Comparison of ENCODE assay signal across 8 mouse cellular contexts in the genomic region with DNA sequence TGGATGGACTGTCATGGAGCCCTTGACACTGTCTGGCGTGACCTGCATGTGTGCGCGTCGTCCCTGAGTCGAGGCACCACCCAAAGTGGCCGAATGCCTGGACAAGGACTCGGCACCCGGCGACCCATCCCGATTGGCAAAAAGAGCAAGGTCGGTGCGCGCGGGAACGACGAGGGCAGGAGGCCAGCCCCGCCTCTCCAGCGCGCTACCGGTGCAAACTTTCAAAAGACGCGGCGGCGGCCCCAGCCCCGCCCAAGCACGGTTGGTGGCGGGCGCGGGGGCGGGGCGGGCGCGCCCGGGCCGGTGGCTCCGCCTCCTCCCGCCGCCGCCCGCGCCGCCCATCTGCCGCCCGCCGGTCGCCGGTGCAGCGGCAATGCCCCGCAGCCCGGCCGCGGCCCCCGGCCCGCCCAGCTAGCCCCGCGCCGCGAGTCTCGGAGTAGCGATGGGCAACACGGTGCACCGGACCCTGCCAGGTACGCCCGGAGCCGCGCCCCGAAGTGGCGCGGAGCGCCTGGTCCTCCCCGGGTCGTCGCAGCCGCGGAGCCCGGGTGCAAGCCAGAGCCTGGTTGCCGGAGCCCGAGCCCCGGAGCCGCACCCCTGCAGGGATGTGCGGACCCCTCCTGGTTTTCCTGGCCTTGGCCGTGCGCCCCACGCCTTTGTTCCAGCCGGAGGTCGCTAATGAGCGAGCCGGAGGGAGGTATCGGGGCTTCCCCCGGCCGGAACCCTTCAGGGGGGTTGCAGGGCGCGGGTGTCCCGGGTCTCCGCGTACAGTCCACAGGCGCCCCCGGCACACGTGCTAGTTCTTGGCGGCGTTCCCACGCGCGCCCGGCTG. TPM values are rescaled to one million over a fixed set of nuclear protein-coding genes. Genes with fewer than 3 reads are reported as not detected.
DNase-seq lines count a peak whose midpoint lies in the region; ATAC-seq and TF ChIP-seq lines count a peak whose summit lies in the region.

A gene (plus strand): TSS at position 307 of the 832 bp plus-strand sequence.

- peak; percentile 60 for DNase-seq in CD4-positive helper T cell, adult 2 months (ENCODE audit: low read depth, low spot score)
- peak; percentile 70 to 75 for DNase-seq in adrenal gland, adult 18-20 months (ENCODE audit: low spot score in 2 of 2)
- DNase-seq in embryonic facial prominence, embryonic 10.5 days (ENCODE audit: low spot score), result peak; percentile 58
- peak; percentile 81 for DNase-seq in heart, embryonic 10.5 days (ENCODE audit: low spot score)
- DNase-seq in liver, embryonic 14.5 days (ENCODE audit: low read depth in 3 of 3, low spot score in 3 of 3), result peak in 2 of 3 experiments; percentile 22 to 34
- peak; percentile 57 for DNase-seq in neural tube, embryonic 11.5 days (ENCODE audit: low spot score)
- DNase-seq in thymus, postnatal 14 days, result peak; percentile 81

- no peak for TF ChIP-seq EP300 in liver, embryonic 14.5 days (IDR thresholded peaks at IDR 0.05; ENCODE audit: low read depth)

- TF ChIP-seq CTCF in liver, embryonic 14.5 days (IDR thresholded peaks at IDR 0.05; ENCODE audit: low read depth), result no peak

- under 1% methylated on average over 105 of the region's 105 CpGs for WGBS in embryonic facial prominence, embryonic 10.5 days
- WGBS in heart, embryonic 10.5 days, result 2% methylated on average over 105 of the region's 105 CpGs
- WGBS in kidney, embryonic 14.5 days, result under 1% methylated on average over 98 of the region's 105 CpGs
- 2% methylated on average over 97 of the region's 105 CpGs for WGBS in liver, embryonic 14.5 days (ENCODE audit: insufficient replicate concordance)
- under 1% methylated on average over 69 of the region's 105 CpGs for WGBS in neural tube, embryonic 11.5 days

- peak within 1 kb of the TSS; percentile 80 for H3K4me3 ChIP-seq in embryonic facial prominence, embryonic 10.5 days
- H3K4me3 ChIP-seq in heart, embryonic 10.5 days, result peak within 1 kb of the TSS; percentile 89
- H3K4me3 ChIP-seq in kidney, embryonic 14.5 days (ENCODE audit: low read length), result peak within 1 kb of the TSS; percentile 80
- peak within 1 kb of the TSS; percentile 14 to 58 for H3K4me3 ChIP-seq in liver, embryonic 14.5 days (ENCODE audit: insufficient read depth in 1 of 2, low read depth in 2 of 2, low read length in 2 of 2)
- H3K4me3 ChIP-seq in neural tube, embryonic 11.5 days (ENCODE audit: low read depth, low read length), result peak within 1 kb of the TSS; percentile 69

- peaks cover 88% of the 10 kb centered on the region for H3K27me3 ChIP-seq in embryonic facial prominence, embryonic 10.5 days (replicated peaks; ENCODE audit: low read depth, poor library complexity, severe bottlenecking)
- peaks cover 66% of the 10 kb centered on the region for H3K27me3 ChIP-seq in heart, embryonic 10.5 days (ENCODE audit: insufficient read depth, poor library complexity, severe bottlenecking)
- peaks cover 8% of the 10 kb centered on the region for H3K27me3 ChIP-seq in kidney, embryonic 14.5 days (ENCODE audit: control insufficient read depth, insufficient read depth, low read length)
- H3K27me3 ChIP-seq in liver, embryonic 14.5 days (ENCODE audit: control insufficient read depth, insufficient read depth, low read length), result peaks cover 48% of the 10 kb centered on the region
- H3K27me3 ChIP-seq in neural tube, embryonic 11.5 days (ENCODE audit: control insufficient read depth, insufficient read depth, low read length), result peaks cover 29% of the 10 kb centered on the region

- ATAC-seq in kidney, embryonic 14.5 days (ENCODE audit: low FRiP score, low TSS enrichment), result peak; percentile 50
- ATAC-seq in liver, embryonic 14.5 days (ENCODE audit: insufficient read depth), result peak; percentile 33; the same call in 1 of the 2 replicates
- peak; percentile 31; the same call in 1 of the 2 replicates for ATAC-seq in neural tube, embryonic 11.5 days (ENCODE audit: insufficient read depth, low FRiP score, low TSS enrichment)

- H3K27ac ChIP-seq in embryonic facial prominence, embryonic 10.5 days (replicated peaks), result peak within 1 kb of the TSS; percentile 83
- peak within 1 kb of the TSS; percentile 89 for H3K27ac ChIP-seq in heart, embryonic 10.5 days
- no peak within 1 kb of the TSS for H3K27ac ChIP-seq in kidney, embryonic 14.5 days (ENCODE audit: low read depth, low read length)
- H3K27ac ChIP-seq in liver, embryonic 14.5 days, result no peak within 1 kb of the TSS
- H3K27ac ChIP-seq in neural tube, embryonic 11.5 days (ENCODE audit: low read depth, low read length), result no peak within 1 kb of the TSS

- H3K4me1 ChIP-seq in embryonic facial prominence, embryonic 10.5 days, result peaks cover 19% of the 10 kb centered on the region
- H3K4me1 ChIP-seq in heart, embryonic 10.5 days, result peaks cover 42% of the 10 kb centered on the region
- H3K4me1 ChIP-seq in kidney, embryonic 14.5 days (ENCODE audit: control insufficient read depth, insufficient read depth, low read length), result peaks cover 8% of the 10 kb centered on the region; the same call in 1 of the 2 replicates
- no peaks in the 10 kb centered on the region for H3K4me1 ChIP-seq in liver, embryonic 14.5 days (replicated peaks; ENCODE audit: control insufficient read depth in 2 of 2, insufficient read depth in 2 of 2, low read length in 1 of 2)
- H3K4me1 ChIP-seq in neural tube, embryonic 11.5 days (ENCODE audit: control insufficient read depth, insufficient read depth, low read length), result peaks cover 8% of the 10 kb centered on the region

- H3K4me2 ChIP-seq in kidney, embryonic 14.5 days (replicated peaks; ENCODE audit: low read depth, low read length), result peak within 1 kb of the TSS; percentile 88
- H3K4me2 ChIP-seq in liver, embryonic 14.5 days (ENCODE audit: low read depth), result peak within 1 kb of the TSS; percentile 72
- peak within 1 kb of the TSS; percentile 99 for H3K4me2 ChIP-seq in neural tube, embryonic 11.5 days (ENCODE audit: low read depth)

- no peaks in the 10 kb centered on the region for H3K36me3 ChIP-seq in embryonic facial prominence, embryonic 10.5 days (replicated peaks)
- peaks cover 7% of the 10 kb centered on the region; the same call in 1 of the 2 replicates for H3K36me3 ChIP-seq in heart, embryonic 10.5 days
- H3K36me3 ChIP-seq in kidney, embryonic 14.5 days (ENCODE audit: control insufficient read depth, insufficient read depth, low read length), result no peaks in the 10 kb centered on the region
- no peaks in the 10 kb centered on the region for H3K36me3 ChIP-seq in liver, embryonic 14.5 days (replicated peaks; ENCODE audit: control insufficient read depth, insufficient read depth, low read depth)
- no peaks in the 10 kb centered on the region for H3K36me3 ChIP-seq in neural tube, embryonic 11.5 days (ENCODE audit: control insufficient read depth, insufficient read depth, low read length)

- H3K9ac ChIP-seq in kidney, embryonic 14.5 days (ENCODE audit: low read depth, low read length), result peak within 1 kb of the TSS; percentile 82
- H3K9ac ChIP-seq in liver, embryonic 14.5 days (replicated peaks), result no peak within 1 kb of the TSS
- H3K9ac ChIP-seq in neural tube, embryonic 11.5 days (ENCODE audit: low read length), result peak within 1 kb of the TSS; percentile 67

- no peaks in the 10 kb centered on the region for H3K9me3 ChIP-seq in embryonic facial prominence, embryonic 10.5 days
- H3K9me3 ChIP-seq in heart, embryonic 10.5 days, result no peaks in the 10 kb centered on the region
- H3K9me3 ChIP-seq in kidney, embryonic 14.5 days (ENCODE audit: control insufficient read depth, low read length), result no peaks in the 10 kb centered on the region
- H3K9me3 ChIP-seq in liver, embryonic 14.5 days (ENCODE audit: control insufficient read depth, low read length), result no peaks in the 10 kb centered on the region
- no peaks in the 10 kb centered on the region for H3K9me3 ChIP-seq in neural tube, embryonic 11.5 days (ENCODE audit: control insufficient read depth, low read length)

RNA-seq across cellular contexts. Expression of the gene that starts here (rescaled TPM):
- 10 to 100 TPM; 23.2 to 35.2 TPM for total RNA-seq in adrenal gland, adult 18-20 months (2021)
- 0.16 TPM in 2 replicates for polyA plus RNA-seq in embryonic facial prominence, embryonic 10.5 days (2016; fragmentation: Nextera tagmentation; extraction: Ambion mirVana)
- polyA plus RNA-seq in heart, embryonic 10.5 days (2016; fragmentation: Nextera tagmentation; extraction: Ambion mirVana), result 1.3 and 1.8 TPM in 2 replicates
- 1.6 and 2.9 TPM in 2 replicates for polyA plus RNA-seq in kidney, embryonic 14.5 days (2014; fragmentation: Nextera tagmentation; extraction: Ambion mirVana)
- 0.09 and 0.12 TPM in 2 replicates for polyA plus RNA-seq in liver, embryonic 14.5 days (2012; rRNA removed)
- 0.03 TPM in 1 of 2 replicates, not detected in the other for polyA plus RNA-seq in liver, embryonic 14.5 days (2014; fragmentation: Nextera tagmentation; extraction: Ambion mirVana)
- 0.27 and 0.32 TPM in 2 replicates for polyA plus RNA-seq in neural tube, embryonic 11.5 days (2014; fragmentation: Nextera tagmentation; extraction: Ambion mirVana)

Comparison
In these comparisons a context has a peak if more than half of its experiments do, and no peak if none do; other contexts are left out.
1. Peak in DNase-seq, H3K4me3 ChIP-seq and H3K27ac ChIP-seq in embryonic facial prominence, embryonic 10.5 days; RNA of the gene not detected or under 1 TPM.
2. Peak in DNase-seq, ATAC-seq, H3K4me3 ChIP-seq and H3K4me2 ChIP-seq in liver, embryonic 14.5 days; RNA of the gene not detected or under 1 TPM.
3. Peak in DNase-seq, ATAC-seq, H3K4me3 ChIP-seq, H3K9ac ChIP-seq and H3K4me2 ChIP-seq in neural tube, embryonic 11.5 days; RNA of the gene not detected or under 1 TPM.
4. DNase-seq: peak in every context shown above with its lines; median percentile 81 in heart, embryonic 10.5 days; 81 in thymus, postnatal 14 days; 72 in adrenal gland, adult 18-20 months; 60 in CD4-positive helper T cell, adult 2 months; 58 in embryonic facial prominence, embryonic 10.5 days; 57 in neural tube, embryonic 11.5 days; 28 in liver, embryonic 14.5 days.
5. H3K4me3 ChIP-seq: peak in every context shown above with its lines; median percentile 89 in heart, embryonic 10.5 days; 80 in embryonic facial prominence, embryonic 10.5 days; 80 in kidney, embryonic 14.5 days; 69 in neural tube, embryonic 11.5 days; 36 in liver, embryonic 14.5 days.